Mouse (Mus musculus): ENCODE results near the gene Casc3. TPM values are rescaled to one million over a fixed set of nuclear protein-coding genes. Genes with fewer than 3 reads are reported as not detected.
A peak's percentile ranks its signal among the peaks of the same experiment; 100 is the strongest.

Casc3 gene
- total RNA-seq, 2 experiments from 2014 or later, result 17.4 to 21.9 TPM

GRCm38 (mm10) chr11:98827877-98828276 lies 23.2 kb downstream of the Casc3 start:
- no peak overlapping the region for H3K4me3 ChIP-seq
- TF ChIP-seq CTCF (IDR thresholded peaks at IDR 0.05), result no peak
- intact Hi-C loops (cut with DNase I), result loop anchor here (2.0 kb wide), 2 partner anchors 39 to 127 kb away; partner anchors contain the start of gene Csf3
- no peak overlapping the region for H3K27ac ChIP-seq
- DNase-seq, result no peak

GRCm38 (mm10) chr11:98829091-98829775 lies 24.5 kb downstream of the Casc3 start:
- peak; percentile 43 for DNase-seq
- Histone ChIP-seq H3K4me3 (no peak overlapping the region), H3K27ac (peak overlapping the region; percentile 79)
- TF ChIP-seq CTCF (IDR thresholded peaks at IDR 0.05), result peak; percentile 84
- intact Hi-C loops (cut with DNase I), result loop anchor here (2.0 kb wide), 2 partner anchors 40 to 128 kb away; partner anchors contain the start of gene Csf3

GRCm38 (mm10) chr11:98829875-98830274 lies 25.2 kb downstream of the Casc3 start:
- no peak for TF ChIP-seq CTCF (IDR thresholded peaks at IDR 0.05)
- Histone ChIP-seq H3K4me3 (no peak overlapping the region), H3K27ac (peak overlapping the region; percentile 79)
- peak; percentile 28 for DNase-seq
- intact Hi-C loops (cut with DNase I), result loop anchor here (2.0 kb wide), 2 partner anchors 41 to 129 kb away; partner anchors contain the start of gene Csf3

- intact Hi-C loops (cut with DNase I), result no loop called here
- Histone ChIP-seq H3K4me3 (no peak overlapping the region), H3K27ac (no peak overlapping the region)
- no peak for TF ChIP-seq CTCF (IDR thresholded peaks at IDR 0.05)
- DNase-seq, result no peak
Observed at GRCm38 (mm10) chr11:98835296-98835695, 30.6 kb downstream of the Casc3 start.

- no peak for DNase-seq
- Histone ChIP-seq H3K4me3 (no peak overlapping the region), H3K27ac (no peak overlapping the region)
- no peak for TF ChIP-seq CTCF (IDR thresholded peaks at IDR 0.05)
- intact Hi-C loops (cut with DNase I), result no loop called here
Observed at GRCm38 (mm10) chr11:98835725-98836124, 31.0 kb downstream of the Casc3 start.

GRCm38 (mm10) chr11:98836128-98836527 lies 31.4 kb downstream of the Casc3 start:
- no peak for DNase-seq
- peak overlapping the region; percentile 91 for H3K4me3 ChIP-seq
- intact Hi-C loops (cut with DNase I), result no loop called here
- TF ChIP-seq CTCF (IDR thresholded peaks at IDR 0.05), result no peak
- H3K27ac ChIP-seq, result no peak overlapping the region

GRCm38 (mm10) chr11:98836651-98837141 lies 32.0 kb downstream of the Casc3 start, which contains the start of gene Rapgefl1:
Gene Rapgefl1 (plus strand): TSS chr11:98836785.
- DNase-seq, result peak; percentile 90
- no peak for TF ChIP-seq CTCF (IDR thresholded peaks at IDR 0.05)
- Histone ChIP-seq H3K4me3 (peak within 1 kb of the TSS; percentile 91), H3K27ac (peak within 1 kb of the TSS; percentile 75)
- intact Hi-C loops (cut with DNase I), result no loop called here

GRCm38 (mm10) chr11:98837231-98837704 lies 32.6 kb downstream of the Casc3 start:
- DNase-seq, result peak; percentile 32
- Histone ChIP-seq H3K27ac (peak overlapping the region; percentile 75; the same call in 1 of the 2 replicates), H3K4me3 (peak overlapping the region; percentile 91)
- no peak for TF ChIP-seq CTCF (IDR thresholded peaks at IDR 0.05)
- intact Hi-C loops (cut with DNase I), result no loop called here

GRCm38 (mm10) chr11:98837917-98838316 lies 33.2 kb downstream of the Casc3 start:
- H3K4me3 ChIP-seq, result no peak overlapping the region
- TF ChIP-seq CTCF (IDR thresholded peaks at IDR 0.05), result no peak
- intact Hi-C loops (cut with DNase I), result no loop called here
- no peak for DNase-seq
- H3K27ac ChIP-seq, result no peak overlapping the region

GRCm38 (mm10) chr11:98838512-98838911 lies 33.8 kb downstream of the Casc3 start:
- H3K27ac ChIP-seq, result no peak overlapping the region
- intact Hi-C loops (cut with DNase I), result no loop called here
- no peak for DNase-seq
- H3K4me3 ChIP-seq, result no peak overlapping the region
- TF ChIP-seq CTCF (IDR thresholded peaks at IDR 0.05), result no peak

- peak; percentile 27 for DNase-seq
- H3K4me3 ChIP-seq, result no peak overlapping the region
- no peak for TF ChIP-seq CTCF (IDR thresholded peaks at IDR 0.05)
- H3K27ac ChIP-seq, result no peak overlapping the region
- intact Hi-C loops (cut with DNase I), result no loop called here
Observed at GRCm38 (mm10) chr11:98839402-98839801, 34.7 kb downstream of the Casc3 start.

- Histone ChIP-seq H3K27ac (no peak overlapping the region), H3K4me3 (no peak overlapping the region)
- intact Hi-C loops (cut with DNase I), result no loop called here
- no peak for DNase-seq
- TF ChIP-seq CTCF (IDR thresholded peaks at IDR 0.05), result no peak
Observed at GRCm38 (mm10) chr11:98839897-98840296, 35.2 kb downstream of the Casc3 start.

GRCm38 (mm10) chr11:98846016-98846415 lies 41.3 kb downstream of the Casc3 start:
- no peak for DNase-seq

More at GRCm38 (mm10) chr11:98846016-98846415, 41.3 kb downstream of the Casc3 start:
- Histone ChIP-seq H3K27ac (no peak overlapping the region), H3K4me3 (no peak overlapping the region)
- intact Hi-C loops (cut with DNase I), result no loop called here
- TF ChIP-seq CTCF (IDR thresholded peaks at IDR 0.05), result no peak

Measured in gastrocnemius, adult 2 months (tissue).